Comparison of ENCODE assay signal across 9 mouse cellular contexts in the genomic region with DNA sequence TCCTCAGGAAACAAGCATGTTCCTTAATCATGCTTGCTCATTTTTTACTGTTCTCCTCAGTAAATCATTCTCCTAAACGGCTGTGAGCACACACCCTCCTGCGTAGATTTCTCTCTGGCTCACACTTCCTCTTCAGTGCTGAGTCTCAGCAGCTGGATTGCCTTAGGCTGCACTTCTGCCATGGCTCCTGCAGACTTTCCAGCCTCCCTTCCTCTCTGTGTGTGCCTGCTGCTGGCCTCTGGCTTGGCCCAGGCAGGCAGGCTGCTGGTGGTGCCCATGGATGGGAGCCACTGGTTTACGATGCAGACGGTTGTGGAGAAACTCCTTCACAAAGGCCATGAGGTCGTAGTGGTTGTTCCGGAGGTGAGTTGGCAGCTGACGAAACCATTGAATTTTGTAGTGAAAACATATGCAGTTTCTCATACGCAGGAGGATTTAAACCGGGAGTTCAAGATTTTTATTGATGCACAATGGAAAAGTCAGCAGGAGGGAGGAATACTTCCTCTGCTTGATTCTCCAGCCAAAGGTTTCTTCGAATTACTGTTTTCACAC. TPM values are rescaled to one million over a fixed set of nuclear protein-coding genes. Genes with fewer than 3 reads are reported as not detected.
DNase-seq lines count a peak whose midpoint lies in the region; ATAC-seq and TF ChIP-seq lines count a peak whose summit lies in the region.
"Had no signal": no experiment of that assay in that cellular context is flagged by ENCODE, and none has a peak within 500 bp of the region (broad histone marks: within the 10 kb centered on the region; RNA-seq: fewer than 3 reads in every experiment).

A gene (plus strand): TSS at position 122 of the 552 bp plus-strand sequence.

- H3K9me3 ChIP-seq in heart, embryonic 10.5 days = no peaks in the 10 kb centered on the region
- H3K9me3 ChIP-seq in liver, embryonic 12.5 days (replicated peaks) = no peaks in the 10 kb centered on the region
- no peaks in the 10 kb centered on the region for H3K9me3 ChIP-seq in hindbrain, embryonic 13.5 days
- H3K9me3 ChIP-seq: G1E had no signal

- no peaks in the 10 kb centered on the region for H3K36me3 ChIP-seq in heart, embryonic 10.5 days
- H3K36me3 ChIP-seq in liver, embryonic 12.5 days = no peaks in the 10 kb centered on the region
- H3K36me3 ChIP-seq in splenic B cell, adult 2 months (ENCODE audit: control insufficient read depth, insufficient read depth, low read length, poor library complexity, severe bottlenecking) = no peaks in the 10 kb centered on the region
- no peaks in the 10 kb centered on the region for H3K36me3 ChIP-seq in hindbrain, embryonic 13.5 days
- H3K36me3 ChIP-seq: G1E had no signal

- no peaks in the 10 kb centered on the region for H3K27me3 ChIP-seq in heart, embryonic 10.5 days (ENCODE audit: insufficient read depth, poor library complexity, severe bottlenecking)
- H3K27me3 ChIP-seq in liver, embryonic 12.5 days (replicated peaks) = no peaks in the 10 kb centered on the region
- no peaks in the 10 kb centered on the region for H3K27me3 ChIP-seq in splenic B cell, adult 2 months (ENCODE audit: control insufficient read depth, insufficient read depth, low read length, poor library complexity, severe bottlenecking)
- H3K27me3 ChIP-seq in hindbrain, embryonic 13.5 days = no peaks in the 10 kb centered on the region

- no peak within 1 kb of the TSS for H3K9ac ChIP-seq in liver, embryonic 12.5 days
- H3K9ac ChIP-seq in hindbrain, embryonic 13.5 days = no peak within 1 kb of the TSS

- TF ChIP-seq POLR2A in brain, embryonic 14.5 days (IDR thresholded peaks at IDR 0.05; ENCODE audit: borderline replicate concordance, extremely low read depth, insufficient read depth, insufficient read length, poor library complexity, severe bottlenecking) = no peak

- no peak within 1 kb of the TSS for H3K27ac ChIP-seq in heart, embryonic 10.5 days
- H3K27ac ChIP-seq in liver, embryonic 12.5 days = peak within 1 kb of the TSS; percentile 51; the same call in 1 of the 2 replicates
- no peak within 1 kb of the TSS for H3K27ac ChIP-seq in hindbrain, embryonic 13.5 days

- no peak for TF ChIP-seq CTCF in brain, embryonic 14.5 days (IDR thresholded peaks at IDR 0.05; ENCODE audit: borderline replicate concordance, extremely low read depth, insufficient read depth, insufficient read length)

- ATAC-seq in hematopoietic stem cell, adult 5-6 weeks (replicated peaks in 1 of 2; ENCODE audit: insufficient read depth in 1 of 2, low FRiP score in 2 of 2, low TSS enrichment in 1 of 2, low read depth in 1 of 2, poor library complexity in 2 of 2, severe bottlenecking in 2 of 2) = peak; percentile 56 to 86
- no peak for ATAC-seq in liver, embryonic 12.5 days
- ATAC-seq in hindbrain, embryonic 13.5 days (ENCODE audit: low FRiP score) = no peak

- H3K4me2 ChIP-seq in liver, embryonic 12.5 days = no peak within 1 kb of the TSS
- H3K4me2 ChIP-seq in hindbrain, embryonic 13.5 days = no peak within 1 kb of the TSS

- no peak within 1 kb of the TSS for H3K4me3 ChIP-seq in heart, embryonic 10.5 days
- no peak within 1 kb of the TSS for H3K4me3 ChIP-seq in liver, embryonic 12.5 days
- no peak within 1 kb of the TSS for H3K4me3 ChIP-seq in hindbrain, embryonic 13.5 days

- 0 out of 2 replicates have a peak, but pooled peaks cover 2% of the 10 kb centered on the region for H3K4me1 ChIP-seq in heart, embryonic 10.5 days
- no peaks in the 10 kb centered on the region for H3K4me1 ChIP-seq in liver, embryonic 12.5 days
- no peaks in the 10 kb centered on the region for H3K4me1 ChIP-seq in hindbrain, embryonic 13.5 days (replicated peaks)

- DNase-seq in heart, adult 18-20 months = peak; percentile 41 to 66
- no peak for DNase-seq in heart, embryonic 10.5 days (ENCODE audit: low spot score)
- peak; percentile 5 for DNase-seq in brain, embryonic 14.5 days (ENCODE audit: low read depth)
- peak; percentile 28 for DNase-seq in splenic B cell, adult 2 months (ENCODE audit: low read depth, low spot score)
- no peak for DNase-seq in left cerebral cortex, adult 8-10 months (ENCODE audit: low spot score in 2 of 2)

- WGBS in heart, embryonic 10.5 days = 70% methylated on average over 10 of the region's 10 CpGs
- 46% methylated on average over 10 of the region's 10 CpGs for WGBS in liver, embryonic 12.5 days (ENCODE audit: insufficient replicate concordance)
- 76% methylated on average over 10 of the region's 10 CpGs for WGBS in hindbrain, embryonic 13.5 days

RNA-seq across cellular contexts. Expression of the gene that starts here (rescaled TPM):
- total RNA-seq in heart, adult 18-20 months (2021) = 1 to 10 TPM; 1.2 to 1.3 TPM
- 0.30 and 0.79 TPM in 2 replicates for polyA plus RNA-seq in heart, embryonic 10.5 days (2016; fragmentation: Nextera tagmentation; extraction: Ambion mirVana)
- polyA plus RNA-seq in brain, embryonic 14.5 days (2012; rRNA removed) = 0.72 and 0.81 TPM in 2 replicates
- 42.9 and 52.3 TPM in 2 replicates for total RNA-seq in hematopoietic stem cell, adult 5-6 weeks (2017)
- 1.1 and 1.2 TPM in 2 replicates for polyA plus RNA-seq in liver, embryonic 12.5 days (2016; fragmentation: Nextera tagmentation; extraction: Ambion mirVana)
- 1 to 10 TPM; 1.0 to 2.1 (median 1.9) TPM for total RNA-seq in left cerebral cortex, adult 8-10 months (2022)
- polyA plus RNA-seq in hindbrain, embryonic 13.5 days (2015; fragmentation: Nextera tagmentation; extraction: Ambion mirVana) = 1.1 and 2.1 TPM in 2 replicates

Comparison
In these comparisons a context has a peak if more than half of its experiments do, and no peak if none do; other contexts are left out.
1. RNA of the gene that starts here (total RNA-seq): 42.9 to 52.3 TPM in hematopoietic stem cell, adult 5-6 weeks; 1.0 to 2.1 TPM in left cerebral cortex, adult 8-10 months and 1.2 to 1.3 TPM in heart, adult 18-20 months; every median in the first group is over 10 times any median in the second.
2. DNase-seq: peak in heart, adult 18-20 months (2 of 2) and splenic B cell, adult 2 months (single experiment); none in heart, embryonic 10.5 days (single experiment) and left cerebral cortex, adult 8-10 months (0 of 2).
3. Peak in DNase-seq in brain, embryonic 14.5 days; RNA of the gene not detected or under 1 TPM.
4. ATAC-seq: peak in hematopoietic stem cell, adult 5-6 weeks (2 of 2); none in liver, embryonic 12.5 days (single experiment) and hindbrain, embryonic 13.5 days (single experiment).